Mouse (Mus musculus): ENCODE data around the gene Klb.

DNA sequence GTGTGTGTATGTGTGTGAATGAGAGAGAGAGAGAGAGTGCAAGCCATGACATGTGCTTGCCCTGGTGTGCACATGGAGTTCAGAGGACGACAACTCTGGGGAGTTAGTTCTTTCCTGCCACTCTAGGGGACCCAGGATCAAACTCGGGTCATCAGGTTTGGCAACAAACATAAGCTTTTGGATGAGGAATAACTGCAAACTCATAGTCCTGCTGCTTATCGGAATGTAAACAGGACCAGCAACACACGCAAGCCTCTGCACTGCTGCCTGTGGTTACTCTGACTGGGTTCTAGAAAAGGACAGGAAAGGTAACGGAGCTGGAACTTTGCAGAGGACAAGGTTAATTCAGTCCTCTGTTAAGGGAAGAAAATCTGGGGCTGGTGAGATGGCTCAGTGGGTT, 77.1 kb downstream of the Klb start:
- TF ChIP-seq GATA1 (IDR thresholded peaks at IDR 0.05; ENCODE audit: borderline replicate concordance, low read length) (no peak), FLI1 (IDR thresholded peaks at IDR 0.05; ENCODE audit: low read length) (no peak)
